Mouse (Mus musculus) liver, adult (tissue): ENCODE results near the gene Arf3.

Experiments used
- GATA4 ChIP-seq: IDR thresholded peaks from 2 replicates; pipeline ENCODE4 v1.6.1; 2014; ENCODE audit warnings: mild to moderate bottlenecking, low read length; ENCODE audit not compliant: insufficient replicate concordance

The Arf3 gene

GRCm38 (mm10) chr15:98746344-98746965 lies 16.6 kb downstream of the Arf3 start:
- TF ChIP-seq GATA4 = no peak

- TF ChIP-seq GATA4 = no peak
These were observed 20.1 kb downstream of the Arf3 start for GRCm38 (mm10) chr15:98742766-98743428.

GRCm38 (mm10) chr15:98740219-98740618 lies 22.8 kb downstream of the Arf3 start:
- no peak for TF ChIP-seq GATA4

- no peak for TF ChIP-seq GATA4
These were observed 24.2 kb downstream of the Arf3 start for GRCm38 (mm10) chr15:98738796-98739195.

- TF ChIP-seq GATA4 = no peak; the same call in 1 of the 2 replicates
These were observed 25.1 kb downstream of the Arf3 start for GRCm38 (mm10) chr15:98737881-98738280.

- no peak for TF ChIP-seq GATA4
These were observed 26.5 kb downstream of the Arf3 start for GRCm38 (mm10) chr15:98736521-98736920.

GRCm38 (mm10) chr15:98733976-98734566 lies 28.9 kb downstream of the Arf3 start:
- no peak for TF ChIP-seq GATA4

GRCm38 (mm10) chr15:98733370-98733769 lies 29.6 kb downstream of the Arf3 start:
- TF ChIP-seq GATA4 = no peak

- TF ChIP-seq GATA4 = no peak
These were observed 30.9 kb downstream of the Arf3 start for GRCm38 (mm10) chr15:98732006-98732531.

- no peak for TF ChIP-seq GATA4
These were observed 32.2 kb downstream of the Arf3 start for GRCm38 (mm10) chr15:98730790-98731189.

GRCm38 (mm10) chr15:98729791-98730545 lies 33.0 kb downstream of the Arf3 start:
- no peak for TF ChIP-seq GATA4

- no peak for TF ChIP-seq GATA4
These were observed 34.6 kb downstream of the Arf3 start for GRCm38 (mm10) chr15:98728366-98728765.

GRCm38 (mm10) chr15:98727443-98728321 lies 35.3 kb downstream of the Arf3 start, which contains the start of gene Fkbp11:
Fkbp11 (minus strand) TSS chr15:98728198.
- TF ChIP-seq GATA4 = no peak

- no peak for TF ChIP-seq GATA4
These were observed 36.3 kb downstream of the Arf3 start for GRCm38 (mm10) chr15:98726746-98727145.

- TF ChIP-seq GATA4 = no peak
These were observed 36.9 kb downstream of the Arf3 start for GRCm38 (mm10) chr15:98726079-98726478.

GRCm38 (mm10) chr15:98724441-98724840 lies 38.6 kb downstream of the Arf3 start:
- no peak for TF ChIP-seq GATA4
